Mouse (Mus musculus): ENCODE measurements at regions not wholly inside any gene's neighbourhood (a gene's known extent, or its start where the extent isn't known, plus 50 kb on each side); places are given as distances from the start of the nearest gene placed in this dataset.

- Histone ChIP-seq H3K27ac (no peak overlapping the region), H3K27me3 (ENCODE audit: control insufficient read depth, insufficient read depth, low read length) (no peaks in the 10 kb centered on the region), H3K4me2 (ENCODE audit: low read depth) (no peak overlapping the region), H3K4me3 (ENCODE audit: insufficient read depth in 1 of 2, low read depth in 2 of 2, low read length in 2 of 2) (no peak overlapping the region), H3K9ac (replicated peaks) (no peak overlapping the region), H3K4me1 (replicated peaks; ENCODE audit: control insufficient read depth in 2 of 2, insufficient read depth in 2 of 2, low read length in 1 of 2) (no peaks in the 10 kb centered on the region), H3K36me3 (replicated peaks; ENCODE audit: control insufficient read depth, insufficient read depth, low read depth) (no peaks in the 10 kb centered on the region), H3K9me3 (ENCODE audit: control insufficient read depth, low read length) (no peaks in the 10 kb centered on the region)
- TF ChIP-seq EP300 (IDR thresholded peaks at IDR 0.05; ENCODE audit: low read depth) (no peak), CTCF (IDR thresholded peaks at IDR 0.05; ENCODE audit: low read depth) (peak; percentile 12; the same call in 1 of the 2 replicates)
- DNase-seq (ENCODE audit: low read depth in 3 of 3, low spot score in 3 of 3) (no peak), ATAC-seq (ENCODE audit: insufficient read depth) (no peak)
Observed at GRCm38 (mm10) chr1:103799343-103799742, 969.0 kb upstream of the Cdh20 start.

GRCm38 (mm10) chr1:103817946-103818345 is 950.4 kb upstream of the Cdh20 start:
- 47% methylated on average over 3 of the region's 3 CpGs for WGBS (ENCODE audit: insufficient replicate concordance)
- ATAC-seq (ENCODE audit: insufficient read depth) = no peak
- Histone ChIP-seq H3K4me2 (ENCODE audit: low read depth) (no peak overlapping the region), H3K4me1 (replicated peaks; ENCODE audit: control insufficient read depth in 2 of 2, insufficient read depth in 2 of 2, low read length in 1 of 2) (no peaks in the 10 kb centered on the region), H3K4me3 (ENCODE audit: insufficient read depth in 1 of 2, low read depth in 2 of 2, low read length in 2 of 2) (no peak overlapping the region), H3K27me3 (ENCODE audit: control insufficient read depth, insufficient read depth, low read length) (no peaks in the 10 kb centered on the region), H3K9ac (replicated peaks) (no peak overlapping the region), H3K9me3 (ENCODE audit: control insufficient read depth, low read length) (no peaks in the 10 kb centered on the region), H3K36me3 (replicated peaks; ENCODE audit: control insufficient read depth, insufficient read depth, low read depth) (no peaks in the 10 kb centered on the region), H3K27ac (no peak overlapping the region)
- TF ChIP-seq CTCF (IDR thresholded peaks at IDR 0.05; ENCODE audit: low read depth) (no peak), EP300 (IDR thresholded peaks at IDR 0.05; ENCODE audit: low read depth) (no peak)
- no peak for DNase-seq (ENCODE audit: low read depth in 3 of 3, low spot score in 3 of 3)

All from liver, embryonic 14.5 days (tissue).